Mouse (Mus musculus) lung, postnatal 0 days (tissue): ENCODE data around the gene Rab5if.

Experiments used
- CTCF ChIP-seq: IDR thresholded peaks from 2 replicates; pipeline ENCODE4 v1.5.1; 2016; ENCODE audit warnings: antibody characterized with exemption, mild to moderate bottlenecking
- EP300 ChIP-seq: IDR thresholded peaks from 2 replicates; pipeline ENCODE4 v1.6.1; 2016; ENCODE audit warnings: antibody characterized with exemption, mild to moderate bottlenecking, control low read depth

- no peak for TF ChIP-seq CTCF
- TF ChIP-seq EP300 = no peak
Observed at GRCm38 (mm10) chr2:156848526-156849182, 14.3 kb upstream of the Rab5if start.
